ENCODE assay signal across 8 mouse cellular contexts in the genomic region with DNA sequence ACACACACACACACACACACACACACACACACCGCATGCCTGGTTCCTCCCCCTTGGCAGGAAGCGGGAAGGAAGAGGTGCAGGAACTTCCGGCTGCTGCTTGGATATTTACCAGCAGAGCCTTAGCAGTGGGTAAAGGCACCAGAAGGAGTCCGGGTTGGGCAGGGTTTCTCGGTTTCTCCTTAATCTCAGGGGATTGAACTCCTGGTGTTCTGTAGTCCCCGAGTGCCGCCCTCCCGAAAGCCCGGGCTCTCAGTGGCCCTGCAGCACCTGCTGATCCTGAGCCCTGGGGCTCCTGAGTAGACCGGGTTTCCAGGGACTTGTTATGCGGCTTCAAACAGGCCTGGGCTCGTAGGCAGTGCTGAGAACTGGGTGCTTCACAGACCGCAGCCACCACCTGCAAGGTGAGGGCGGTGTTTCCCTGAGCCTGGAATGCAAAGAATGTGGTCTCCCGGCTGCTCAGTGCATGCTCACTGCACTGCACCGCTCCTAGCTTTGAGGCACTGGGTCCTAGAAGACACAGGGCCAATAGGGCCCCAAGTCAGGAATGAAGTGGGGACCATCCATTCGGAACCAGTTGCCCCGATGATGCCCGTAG. TPM values are rescaled to one million over a fixed set of nuclear protein-coding genes. Genes with fewer than 3 reads are reported as not detected.
DNase-seq lines count a peak whose midpoint lies in the region; ATAC-seq and TF ChIP-seq lines count a peak whose summit lies in the region.

Prkx (minus strand) TSS at position 41 of the 598 bp plus-strand sequence.

- peak within 1 kb of the TSS; percentile 80 for H3K27ac ChIP-seq in cerebellum, adult 2 months (ENCODE audit: insufficient read depth, low read length)
- H3K27ac ChIP-seq in embryonic facial prominence, embryonic 12.5 days = peak within 1 kb of the TSS; percentile 54; the same call in 1 of the 2 replicates
- H3K27ac ChIP-seq in midbrain, embryonic 12.5 days (replicated peaks) = peak within 1 kb of the TSS; percentile 60; the same call in 1 of the 2 replicates
- peak within 1 kb of the TSS; percentile 86 for H3K27ac ChIP-seq in stomach, embryonic 16.5 days (ENCODE audit: low read length)

- H3K36me3 ChIP-seq in embryonic facial prominence, embryonic 12.5 days = no peaks in the 10 kb centered on the region
- H3K36me3 ChIP-seq in midbrain, embryonic 12.5 days = no peaks in the 10 kb centered on the region
- H3K36me3 ChIP-seq in stomach, embryonic 16.5 days (ENCODE audit: control insufficient read depth, insufficient read depth, low read length) = no peaks in the 10 kb centered on the region

- TF ChIP-seq CTCF in cerebellum, adult 2 months (IDR thresholded peaks at IDR 0.05; ENCODE audit: borderline replicate concordance, insufficient read depth, low read depth, low read length) = no peak

- peak in 1 of 2 experiments; percentile 71 for DNase-seq in cerebellum, adult 2 months
- DNase-seq in cerebellum, adult 9-10 months = no peak
- DNase-seq in MEL-GATA-1-ER (ENCODE audit: extremely low read depth, low read depth) = peak; percentile 62
- no peak for DNase-seq in heart, postnatal 4 days
- peak in 1 of 2 experiments; percentile 36 for DNase-seq in layer of hippocampus, postnatal 25 days (ENCODE audit: extremely low spot score in 1 of 2, low spot score in 1 of 2)

- WGBS in cerebellum, adult 2 months = 10% methylated on average over 17 of the region's 19 CpGs
- 23% methylated on average over 18 of the region's 19 CpGs for WGBS in embryonic facial prominence, embryonic 12.5 days
- 31% methylated on average over 17 of the region's 19 CpGs for WGBS in midbrain, embryonic 12.5 days
- 18% methylated on average over 17 of the region's 19 CpGs for WGBS in stomach, embryonic 16.5 days

- ATAC-seq in embryonic facial prominence, embryonic 12.5 days (ENCODE audit: insufficient number of reproducible peaks, insufficient read depth, low FRiP score, low TSS enrichment) = peak; percentile 65; the same call in 1 of the 2 replicates
- peak; percentile 78 for ATAC-seq in midbrain, embryonic 12.5 days (ENCODE audit: low FRiP score, low read depth)
- ATAC-seq in stomach, embryonic 16.5 days (ENCODE audit: insufficient read depth, low FRiP score) = peak; percentile 75; the same call in 1 of the 2 replicates

- peak; percentile 22; the same call in 1 of the 2 replicates for TF ChIP-seq POLR2A in cerebellum, adult 2 months (IDR thresholded peaks at IDR 0.05; ENCODE audit: borderline replicate concordance, insufficient read depth, low read length)

- H3K9me3 ChIP-seq in embryonic facial prominence, embryonic 12.5 days = no peaks in the 10 kb centered on the region
- no peaks in the 10 kb centered on the region for H3K9me3 ChIP-seq in midbrain, embryonic 12.5 days
- H3K9me3 ChIP-seq in stomach, embryonic 16.5 days (replicated peaks; ENCODE audit: control insufficient read depth, low read length) = no peaks in the 10 kb centered on the region

- peak within 1 kb of the TSS; percentile 79 for H3K4me3 ChIP-seq in cerebellum, adult 2 months (replicated peaks; ENCODE audit: insufficient read depth, low read depth, low read length)
- H3K4me3 ChIP-seq in embryonic facial prominence, embryonic 12.5 days = peak within 1 kb of the TSS; percentile 61
- peak within 1 kb of the TSS; percentile 60 for H3K4me3 ChIP-seq in midbrain, embryonic 12.5 days
- peak within 1 kb of the TSS; percentile 62 for H3K4me3 ChIP-seq in stomach, embryonic 16.5 days (replicated peaks; ENCODE audit: low read length)

- peak within 1 kb of the TSS; percentile 63 for H3K9ac ChIP-seq in embryonic facial prominence, embryonic 12.5 days
- H3K9ac ChIP-seq in midbrain, embryonic 12.5 days (replicated peaks) = peak within 1 kb of the TSS; percentile 64
- peak within 1 kb of the TSS; percentile 72 for H3K9ac ChIP-seq in stomach, embryonic 16.5 days (ENCODE audit: low read length)

- H3K4me1 ChIP-seq in cerebellum, adult 2 months (ENCODE audit: control insufficient read depth, insufficient read depth, low read length) = no peaks in the 10 kb centered on the region
- no peaks in the 10 kb centered on the region for H3K4me1 ChIP-seq in embryonic facial prominence, embryonic 12.5 days
- H3K4me1 ChIP-seq in midbrain, embryonic 12.5 days = peaks cover 3% of the 10 kb centered on the region; the same call in 1 of the 2 replicates
- 0 out of 2 replicates have a peak, but pooled peaks cover 4% of the 10 kb centered on the region for H3K4me1 ChIP-seq in stomach, embryonic 16.5 days (ENCODE audit: control insufficient read depth, insufficient read depth, low read length)

- H3K27me3 ChIP-seq in cerebellum, adult 2 months (ENCODE audit: control insufficient read depth, insufficient read depth, low read length) = no peaks in the 10 kb centered on the region
- no peaks in the 10 kb centered on the region for H3K27me3 ChIP-seq in embryonic facial prominence, embryonic 12.5 days
- no peaks in the 10 kb centered on the region for H3K27me3 ChIP-seq in midbrain, embryonic 12.5 days
- no peaks in the 10 kb centered on the region for H3K27me3 ChIP-seq in stomach, embryonic 16.5 days (ENCODE audit: control insufficient read depth, insufficient read depth, low read length)

- H3K4me2 ChIP-seq in embryonic facial prominence, embryonic 12.5 days (replicated peaks) = peak within 1 kb of the TSS; percentile 59
- peak within 1 kb of the TSS; percentile 59 for H3K4me2 ChIP-seq in midbrain, embryonic 12.5 days (replicated peaks)
- peak within 1 kb of the TSS; percentile 59 for H3K4me2 ChIP-seq in stomach, embryonic 16.5 days (ENCODE audit: low read depth, low read length)

RNA-seq across cellular contexts. Expression of gene Prkx, which starts in this region (rescaled TPM):
- 10.1 and 10.2 TPM in 2 replicates for polyA plus RNA-seq in cerebellum, adult 2 months (2012; rRNA removed)
- polyA plus RNA-seq in embryonic facial prominence, embryonic 12.5 days (2016; fragmentation: Nextera tagmentation; extraction: Ambion mirVana) = 17.8 and 19.5 TPM in 2 replicates
- total RNA-seq in heart, postnatal 4 days (2021) = 10 to 100 TPM; 21.0 to 24.8 TPM
- 10 to 100 TPM; 11.4 to 12.8 TPM for total RNA-seq in layer of hippocampus, postnatal 25 days (2021)
- 23.1 and 23.9 TPM in 2 replicates for polyA plus RNA-seq in midbrain, embryonic 12.5 days (2016; fragmentation: Nextera tagmentation; extraction: Ambion mirVana)
- polyA plus RNA-seq in stomach, embryonic 16.5 days (2015; fragmentation: Nextera tagmentation; extraction: Ambion mirVana) = 11.9 and 13.3 TPM in 2 replicates
